Mouse (Mus musculus) macrophage (primary cell): ENCODE results near the gene Zbtb16. TPM values are rescaled to one million over a fixed set of nuclear protein-coding genes. Genes with fewer than 3 reads are reported as not detected.

Source experiments
- H3K27ac ChIP-seq: fragments of 350-480 bp; formaldehyde crosslinking; 2 replicates; pipeline ENCODE4 v1.9.0; 2021
- H3K36me3 ChIP-seq: fragments of 350-480 bp; formaldehyde crosslinking; 2 replicates; pipeline ENCODE4 v1.9.0; 2021; ENCODE audit errors: inconsistent target
- H3K4me3 ChIP-seq: fragments of 350-480 bp; formaldehyde crosslinking; 2 replicates; pipeline ENCODE4 v1.9.0; 2021; ENCODE audit errors: inconsistent target
- H3K79me2 ChIP-seq: fragments of 350-480 bp; formaldehyde crosslinking; 2 replicates; pipeline ENCODE4 v1.9.0; 2021; ENCODE audit errors: inconsistent target
- WGBS: methylation state at CpG from one replicate; pipeline ENCODE4 v1.1.7; 2026; ENCODE audit warnings: inconsistent platforms; ENCODE audit not compliant: missing documents; 5-methylcytosine and 5-hydroxymethylcytosine counted together
- polyA plus RNA-seq: library from polyadenylated mRNA; stranded (reverse); fragments of 250-400 nt; gene quantifications from 3 replicates; pipeline ENCODE4 v1.2.4, GENCODE M21; 2018; ENCODE audit warnings: inconsistent platforms

Gene Zbtb16
- polyA plus RNA-seq, 1 experiment from 2014 or later = 0.62 TPM

DNA sequence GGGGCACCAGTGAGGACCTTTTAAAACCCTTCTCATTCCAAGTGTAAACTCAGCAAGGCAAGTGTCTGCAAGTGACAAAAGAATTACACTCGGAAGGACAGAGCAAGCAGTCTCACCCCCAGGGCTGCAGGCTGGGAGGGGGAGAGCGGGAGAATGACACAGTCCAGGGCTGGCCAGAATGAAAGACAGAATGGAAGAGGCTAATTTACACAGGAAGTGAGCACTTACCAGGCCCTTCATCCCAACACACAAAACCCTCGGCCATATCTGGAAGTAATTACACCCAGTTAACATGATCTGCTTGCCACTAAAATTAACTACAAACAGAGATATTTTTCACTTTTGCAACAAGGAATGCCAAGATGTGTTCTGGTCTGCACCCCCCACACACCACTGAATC, 15.2 kb downstream of the Zbtb16 start:
- Histone ChIP-seq H3K4me3 (no peak overlapping the region), H3K36me3 (no peaks in the 10 kb centered on the region), H3K79me2 (no peaks in the 10 kb centered on the region), H3K27ac (peak overlapping the region; percentile 58)
- 77% methylated on average over 3 of the region's 3 CpGs for WGBS

DNA sequence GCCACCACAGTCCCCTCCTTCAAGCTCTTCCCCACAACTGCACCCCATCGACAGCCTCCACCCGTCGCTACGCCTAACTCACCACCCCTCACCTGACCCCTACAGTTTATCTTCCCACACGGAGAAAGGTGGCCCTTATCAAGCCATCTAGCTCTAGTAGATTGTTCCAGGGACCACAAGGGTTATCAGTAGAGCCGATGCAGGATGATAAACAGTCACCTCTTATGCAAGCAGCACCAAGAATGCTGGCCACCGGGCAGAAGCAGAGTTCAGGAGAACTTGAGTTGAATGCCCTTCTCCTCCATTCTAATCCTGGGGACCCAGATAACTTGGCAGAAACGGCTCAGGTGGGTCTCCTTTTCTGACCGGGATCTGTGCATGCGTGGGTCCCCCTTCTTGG, 16.3 kb downstream of the Zbtb16 start:
- Histone ChIP-seq H3K79me2 (no peaks in the 10 kb centered on the region), H3K4me3 (no peak overlapping the region), H3K27ac (no peak overlapping the region), H3K36me3 (no peaks in the 10 kb centered on the region)
- 78% methylated on average over 10 of the region's 10 CpGs for WGBS

GRCm38 (mm10) chr9:48819137-48819536, 16.9 kb downstream of the Zbtb16 start:
- Histone ChIP-seq H3K4me3 (no peak overlapping the region), H3K36me3 (no peaks in the 10 kb centered on the region), H3K27ac (no peak overlapping the region), H3K79me2 (no peaks in the 10 kb centered on the region)
- 97% methylated on average over 2 of the region's 3 CpGs for WGBS

DNA sequence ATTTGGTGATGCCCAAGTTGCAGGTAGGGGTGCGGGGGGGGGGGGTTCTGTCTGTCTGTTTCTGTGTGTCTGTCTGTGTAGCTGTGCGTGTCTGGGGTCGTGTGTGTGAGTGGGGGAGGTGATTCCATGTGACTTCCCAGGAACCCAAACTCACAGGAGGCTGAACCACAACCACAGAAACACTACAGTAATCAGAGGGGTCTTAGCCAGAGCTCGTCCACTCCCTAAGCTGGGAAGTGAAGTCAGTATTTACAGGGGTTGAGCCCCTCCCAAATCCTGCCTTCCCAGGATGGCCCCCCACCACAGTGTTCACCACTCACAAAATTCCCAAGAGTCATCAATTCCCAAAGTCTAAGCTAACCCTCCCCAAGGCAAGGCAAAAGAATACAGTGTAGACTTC, 18.1 kb downstream of the Zbtb16 start:
- 45% methylated on average over 2 of the region's 4 CpGs for WGBS
- peak overlapping the region; percentile 82 for H3K27ac ChIP-seq
- H3K36me3 ChIP-seq = no peaks in the 10 kb centered on the region
- H3K79me2 ChIP-seq = no peaks in the 10 kb centered on the region
- H3K4me3 ChIP-seq = no peak overlapping the region

- Histone ChIP-seq H3K27ac (peak overlapping the region; percentile 82), H3K36me3 (no peaks in the 10 kb centered on the region), H3K79me2 (no peaks in the 10 kb centered on the region), H3K4me3 (no peak overlapping the region)
- 5% methylated on average over 7 of the region's 7 CpGs for WGBS
Measured at GRCm38 (mm10) chr9:48817399-48817793, 18.6 kb downstream of the Zbtb16 start.

GRCm38 (mm10) chr9:48816678-48817398, 19.2 kb downstream of the Zbtb16 start:
- H3K27ac ChIP-seq = peak overlapping the region; percentile 82
- no peaks in the 10 kb centered on the region for H3K36me3 ChIP-seq
- H3K4me3 ChIP-seq = no peak overlapping the region
- WGBS = 17% methylated on average over 8 of the region's 10 CpGs
- no peaks in the 10 kb centered on the region for H3K79me2 ChIP-seq

- Histone ChIP-seq H3K36me3 (no peaks in the 10 kb centered on the region), H3K4me3 (no peak overlapping the region), H3K79me2 (no peaks in the 10 kb centered on the region), H3K27ac (no peak overlapping the region; the same call in 1 of the 2 replicates)
- WGBS = 91% methylated on average over 9 of the region's 9 CpGs
Measured at GRCm38 (mm10) chr9:48816157-48816556, 19.9 kb downstream of the Zbtb16 start.

GRCm38 (mm10) chr9:48814881-48815495, 21.0 kb downstream of the Zbtb16 start:
- 70% methylated on average over 12 of the region's 12 CpGs for WGBS
- Histone ChIP-seq H3K79me2 (no peaks in the 10 kb centered on the region), H3K27ac (no peak overlapping the region), H3K4me3 (no peak overlapping the region), H3K36me3 (no peaks in the 10 kb centered on the region)

GRCm38 (mm10) chr9:48813960-48814880, 21.8 kb downstream of the Zbtb16 start:
- no peaks in the 10 kb centered on the region for H3K79me2 ChIP-seq
- no peak overlapping the region for H3K27ac ChIP-seq
- 49% methylated on average over 19 of the region's 19 CpGs for WGBS
- H3K36me3 ChIP-seq = no peaks in the 10 kb centered on the region
- H3K4me3 ChIP-seq = no peak overlapping the region

DNA sequence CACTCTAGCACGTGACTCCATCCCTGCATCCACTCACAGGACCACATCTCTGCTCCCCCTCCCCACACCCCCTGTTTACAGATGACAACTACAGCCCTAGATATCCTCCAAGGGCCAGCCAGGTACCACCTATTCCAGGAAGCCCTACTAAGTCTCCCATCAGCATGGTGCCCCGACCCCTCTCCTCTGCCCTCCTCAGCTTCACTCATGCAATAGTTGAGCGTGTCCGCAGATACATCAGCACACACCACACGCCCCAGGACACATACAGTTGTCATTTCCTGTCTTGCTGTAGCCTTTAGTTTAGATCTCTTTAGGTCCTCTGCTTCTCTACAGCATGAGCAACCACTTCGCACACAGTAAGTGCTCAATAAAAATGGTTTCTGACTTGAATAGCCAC, 23.7 kb downstream of the Zbtb16 start:
- WGBS = 88% methylated on average over 6 of the region's 6 CpGs
- Histone ChIP-seq H3K36me3 (no peaks in the 10 kb centered on the region), H3K27ac (no peak overlapping the region), H3K79me2 (no peaks in the 10 kb centered on the region), H3K4me3 (no peak overlapping the region)

DNA sequence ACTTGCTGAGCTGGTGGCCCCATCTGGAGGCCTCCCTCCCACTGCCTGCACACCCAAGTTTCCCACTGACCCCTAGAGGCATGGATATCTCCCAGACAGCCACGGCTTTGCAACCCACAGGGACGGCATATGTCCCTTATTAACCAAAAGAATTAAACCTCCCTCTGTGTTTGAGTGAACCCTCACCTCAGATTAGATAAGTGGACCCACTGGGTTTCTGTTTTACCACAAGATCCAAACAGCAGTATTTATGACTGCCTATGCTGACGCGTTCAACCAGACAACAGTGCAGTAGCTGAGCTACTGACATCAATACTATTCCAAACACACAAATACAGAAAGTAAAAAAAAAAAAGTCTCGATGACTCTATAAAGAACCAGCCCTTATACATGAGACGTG, 29.4 kb downstream of the Zbtb16 start:
- 91% methylated on average over 6 of the region's 6 CpGs for WGBS
- Histone ChIP-seq H3K4me3 (no peak overlapping the region), H3K36me3 (no peaks in the 10 kb centered on the region), H3K27ac (no peak overlapping the region), H3K79me2 (no peaks in the 10 kb centered on the region)

GRCm38 (mm10) chr9:48805850-48806249, 30.2 kb downstream of the Zbtb16 start:
- Histone ChIP-seq H3K79me2 (no peaks in the 10 kb centered on the region), H3K4me3 (no peak overlapping the region), H3K36me3 (no peaks in the 10 kb centered on the region), H3K27ac (no peak overlapping the region)
- WGBS = 71% methylated on average over 8 of the region's 8 CpGs

DNA sequence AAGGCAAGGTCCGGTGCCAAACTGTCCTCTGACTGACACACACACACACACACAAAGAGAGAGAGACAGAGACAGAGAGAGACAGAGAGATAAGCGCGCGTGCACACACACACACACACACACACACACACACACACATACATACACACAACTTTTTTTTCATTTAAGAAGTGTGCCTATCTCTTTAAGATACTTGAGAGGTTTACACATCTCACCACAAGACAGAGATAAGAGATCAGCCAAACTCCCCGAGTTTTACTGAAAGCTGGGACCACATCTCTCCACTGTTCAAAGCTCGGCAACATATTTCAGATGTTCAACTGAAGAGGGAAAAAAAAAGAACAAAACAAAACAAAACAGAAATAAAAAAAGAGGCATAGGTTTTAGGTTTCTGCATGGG, 31.5 kb downstream of the Zbtb16 start:
- Histone ChIP-seq H3K27ac (no peak overlapping the region), H3K36me3 (no peaks in the 10 kb centered on the region)
- 70% methylated on average over 6 of the region's 6 CpGs for WGBS

DNA sequence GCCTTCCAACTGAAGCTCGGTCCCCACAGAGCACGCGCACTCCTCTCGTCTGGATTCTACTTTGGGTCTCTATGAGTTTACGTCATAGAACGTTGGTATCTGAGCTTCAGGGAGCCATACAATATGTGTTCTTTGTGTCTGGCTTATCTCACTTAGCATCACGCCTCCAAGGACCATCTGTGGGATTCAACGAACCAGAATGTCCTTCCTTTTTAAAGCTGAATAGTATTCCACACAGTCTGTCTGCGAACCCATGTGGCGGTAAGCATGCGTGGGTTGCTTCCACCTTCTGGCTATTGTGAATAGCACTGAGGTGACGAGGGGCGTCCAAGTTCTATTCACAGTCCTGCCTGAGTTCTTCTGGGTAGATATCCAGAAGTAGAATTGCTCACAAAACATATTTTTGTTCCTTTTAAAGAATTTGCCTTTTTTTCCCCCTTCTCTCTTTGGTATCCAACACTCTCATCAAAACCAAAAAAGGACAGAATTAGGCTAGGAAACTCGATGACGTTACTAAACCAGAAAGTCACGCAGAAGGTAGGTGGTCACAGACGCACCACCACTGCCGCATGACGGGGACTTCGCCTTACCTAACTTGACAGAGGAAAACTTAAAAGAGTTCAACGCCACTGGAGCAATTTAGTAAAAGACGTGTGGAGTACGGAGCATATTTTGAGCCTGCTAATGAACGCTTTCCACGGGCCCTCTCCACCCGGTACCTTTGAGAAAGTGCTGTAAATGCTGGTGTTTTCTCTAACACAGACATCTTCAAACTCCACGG, 32.4 kb downstream of the Zbtb16 start:
- no peak overlapping the region for H3K4me3 ChIP-seq
- 95% methylated on average over 27 of the region's 27 CpGs for WGBS

More for the DNA sequence above, 31.5 kb downstream of the Zbtb16 start:
- Histone ChIP-seq H3K79me2 (no peaks in the 10 kb centered on the region), H3K4me3 (no peak overlapping the region)

More for the DNA sequence above, 32.4 kb downstream of the Zbtb16 start:
- Histone ChIP-seq H3K27ac (no peak overlapping the region), H3K79me2 (no peaks in the 10 kb centered on the region), H3K36me3 (no peaks in the 10 kb centered on the region)
